Mouse (Mus musculus): ENCODE measurements around the gene Exosc8.

The Exosc8 gene

DNA sequence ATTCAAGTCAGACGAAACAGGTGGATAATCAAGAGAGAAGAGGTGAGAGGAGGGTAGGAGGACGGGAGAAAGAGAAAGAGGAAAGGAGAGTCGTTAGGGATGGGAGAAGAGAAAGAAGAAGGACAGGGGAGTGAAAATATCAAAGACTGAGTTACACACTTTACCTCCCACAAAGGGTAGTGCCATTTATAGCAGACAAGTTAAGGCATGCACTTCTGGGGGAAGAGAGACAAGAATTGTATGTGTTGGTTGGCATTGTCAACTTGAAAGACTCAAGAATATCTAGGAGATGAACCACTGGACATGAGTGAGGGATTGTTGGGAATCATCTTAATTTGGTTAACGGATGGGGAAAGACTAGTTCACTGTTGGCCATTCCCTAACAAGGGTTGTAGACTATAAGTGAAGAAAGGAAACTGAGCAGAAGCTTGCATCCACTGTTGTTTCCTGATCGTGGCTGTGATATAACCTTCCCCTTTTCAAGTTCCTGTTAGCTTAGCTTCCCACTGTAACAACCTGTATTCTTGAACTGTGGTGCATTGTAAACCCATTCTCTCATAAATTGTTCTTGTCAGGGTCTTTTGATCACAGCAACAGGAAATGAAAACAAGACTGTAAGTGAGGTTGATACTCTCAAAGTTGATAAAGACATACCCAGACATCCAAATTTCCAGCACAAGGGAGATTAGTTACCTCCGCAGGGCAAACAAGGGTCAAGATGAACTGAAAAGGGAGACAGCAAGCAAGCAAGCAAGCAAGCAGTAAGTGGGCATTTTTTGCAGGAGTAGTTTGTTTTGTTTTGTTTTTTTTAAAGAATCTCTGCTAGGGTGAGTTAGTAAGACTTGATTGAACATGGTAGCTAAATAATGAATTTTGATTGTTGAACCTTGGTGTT is 53.6 kb downstream of the Exosc8 start:
- no peak for DNase-seq (ENCODE audit: low spot score in 2 of 2)
